Mouse (Mus musculus): ENCODE measurements around the gene Nfil3. TPM values are rescaled to one million over a fixed set of nuclear protein-coding genes. Genes with fewer than 3 reads are reported as not detected.

Gene Nfil3
- total RNA-seq, 1 experiment, result 5.8 TPM

- in situ Hi-C loops (cut with MboI; ENCODE audit: low sequenced_read_pairs in 2 of 2, unreplicated experiment in 2 of 2), result no loop called here
- no peak overlapping the region for H3K9ac ChIP-seq (ENCODE audit: insufficient read depth, low read depth, low read length, poor library complexity, severe bottlenecking)
- H3K9me3 ChIP-seq (ENCODE audit: control insufficient read depth, insufficient read depth, low read depth, low read length), result no peaks in the 10 kb centered on the region
- no peak overlapping the region for H3K4me3 ChIP-seq (ENCODE audit: insufficient read depth in 1 of 2, low read depth in 1 of 2, low read length in 2 of 2, poor library complexity in 1 of 2, severe bottlenecking in 1 of 2)
- TF ChIP-seq MAFK (IDR thresholded peaks at IDR 0.05; ENCODE audit: insufficient read depth, low read depth, low read length) (no peak), ZNF384 (IDR thresholded peaks at IDR 0.05; ENCODE audit: low read depth, low read length) (no peak), CHD2 (IDR thresholded peaks at IDR 0.05; ENCODE audit: low read depth, low read length) (no peak), HCFC1 (IDR thresholded peaks at IDR 0.05; ENCODE audit: borderline replicate concordance, insufficient read depth, low read length) (no peak), ZC3H11A (IDR thresholded peaks at IDR 0.05; ENCODE audit: borderline replicate concordance, low read depth, low read length) (no peak)
- DNase-seq (ENCODE audit: low read depth, low spot score), result peak; percentile 42
- H3K27ac ChIP-seq (ENCODE audit: insufficient read depth, low read depth, low read length, poor library complexity, severe bottlenecking), result no peak overlapping the region
- H3K4me1 ChIP-seq (ENCODE audit: control insufficient read depth in 2 of 2, insufficient read depth in 2 of 2, low read length in 2 of 2, poor library complexity in 1 of 2), result 0 out of 4 replicates have a peak, but pooled peaks cover 0 to 4% of the 10 kb centered on the region in 2 experiments
- H3K36me3 ChIP-seq (ENCODE audit: control insufficient read depth, insufficient read depth, low read length, poor library complexity, severe bottlenecking), result no peaks in the 10 kb centered on the region
Observed at GRCm38 (mm10) chr13:52949211-52949610, 31.7 kb downstream of the Nfil3 start.

DNA sequence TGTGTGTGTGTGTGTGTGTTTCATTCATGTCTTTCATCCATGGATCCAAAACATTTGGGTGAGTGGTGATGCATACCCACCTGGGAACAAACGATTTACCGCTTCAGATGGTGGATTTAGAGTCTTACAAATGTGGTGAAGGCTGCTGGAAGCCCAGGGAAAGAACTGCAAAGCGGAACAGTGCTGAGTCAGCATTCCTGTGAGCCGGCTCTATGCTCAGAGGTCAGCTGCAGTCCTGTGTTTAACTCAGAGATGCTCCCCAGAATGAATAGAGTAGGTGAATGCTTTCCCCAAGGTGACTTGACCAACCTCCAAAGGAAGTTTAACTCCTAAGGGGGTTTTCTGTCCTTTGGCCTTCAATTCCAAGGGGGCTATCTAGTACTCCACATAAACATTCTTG, 33.3 kb downstream of the Nfil3 start:
- in situ Hi-C loops (cut with MboI; ENCODE audit: low sequenced_read_pairs in 2 of 2, unreplicated experiment in 2 of 2), result no loop called here
- Histone ChIP-seq H3K4me1 (ENCODE audit: control insufficient read depth in 2 of 2, insufficient read depth in 2 of 2, low read length in 2 of 2, poor library complexity in 1 of 2) (0 out of 4 replicates have a peak, but pooled peaks cover 0 to 2% of the 10 kb centered on the region in 2 experiments), H3K36me3 (ENCODE audit: control insufficient read depth, insufficient read depth, low read length, poor library complexity, severe bottlenecking) (no peaks in the 10 kb centered on the region), H3K27ac (ENCODE audit: insufficient read depth, low read depth, low read length, poor library complexity, severe bottlenecking) (no peak overlapping the region), H3K4me3 (ENCODE audit: insufficient read depth in 1 of 2, low read depth in 1 of 2, low read length in 2 of 2, poor library complexity in 1 of 2, severe bottlenecking in 1 of 2) (no peak overlapping the region), H3K9me3 (ENCODE audit: control insufficient read depth, insufficient read depth, low read depth, low read length) (no peaks in the 10 kb centered on the region), H3K9ac (ENCODE audit: insufficient read depth, low read depth, low read length, poor library complexity, severe bottlenecking) (no peak overlapping the region)
- no peak for DNase-seq (ENCODE audit: low read depth, low spot score)
- TF ChIP-seq HCFC1 (IDR thresholded peaks at IDR 0.05; ENCODE audit: borderline replicate concordance, insufficient read depth, low read length), result no peak
- no peak for TF ChIP-seq ZNF384 (IDR thresholded peaks at IDR 0.05; ENCODE audit: low read depth, low read length)
- no peak for TF ChIP-seq CHD2 (IDR thresholded peaks at IDR 0.05; ENCODE audit: low read depth, low read length)
- peak; percentile 99 for TF ChIP-seq MAFK (IDR thresholded peaks at IDR 0.05; ENCODE audit: insufficient read depth, low read depth, low read length)
- TF ChIP-seq ZC3H11A (IDR thresholded peaks at IDR 0.05; ENCODE audit: borderline replicate concordance, low read depth, low read length), result no peak

GRCm38 (mm10) chr13:52945769-52946168, 35.1 kb downstream of the Nfil3 start:
- in situ Hi-C loops (cut with MboI; ENCODE audit: low sequenced_read_pairs in 2 of 2, unreplicated experiment in 2 of 2), result no loop called here
- H3K27ac ChIP-seq (ENCODE audit: insufficient read depth, low read depth, low read length, poor library complexity, severe bottlenecking), result no peak overlapping the region
- no peak for TF ChIP-seq HCFC1 (IDR thresholded peaks at IDR 0.05; ENCODE audit: borderline replicate concordance, insufficient read depth, low read length)
- TF ChIP-seq MAFK (IDR thresholded peaks at IDR 0.05; ENCODE audit: insufficient read depth, low read depth, low read length), result no peak
- no peak for TF ChIP-seq CHD2 (IDR thresholded peaks at IDR 0.05; ENCODE audit: low read depth, low read length)
- no peak for TF ChIP-seq ZNF384 (IDR thresholded peaks at IDR 0.05; ENCODE audit: low read depth, low read length)
- no peak for TF ChIP-seq ZC3H11A (IDR thresholded peaks at IDR 0.05; ENCODE audit: borderline replicate concordance, low read depth, low read length)
- no peak overlapping the region for H3K4me3 ChIP-seq (ENCODE audit: insufficient read depth in 1 of 2, low read depth in 1 of 2, low read length in 2 of 2, poor library complexity in 1 of 2, severe bottlenecking in 1 of 2)
- DNase-seq (ENCODE audit: low read depth, low spot score), result no peak
- H3K9ac ChIP-seq (ENCODE audit: insufficient read depth, low read depth, low read length, poor library complexity, severe bottlenecking), result no peak overlapping the region
- H3K36me3 ChIP-seq (ENCODE audit: control insufficient read depth, insufficient read depth, low read length, poor library complexity, severe bottlenecking), result no peaks in the 10 kb centered on the region
- H3K4me1 ChIP-seq (ENCODE audit: control insufficient read depth in 2 of 2, insufficient read depth in 2 of 2, low read length in 2 of 2, poor library complexity in 1 of 2), result peaks cover 1 to 3% of the 10 kb centered on the region in 2 experiments; a peak in 1 of 4 replicates
- H3K9me3 ChIP-seq (ENCODE audit: control insufficient read depth, insufficient read depth, low read depth, low read length), result no peaks in the 10 kb centered on the region

- Histone ChIP-seq H3K9ac (ENCODE audit: insufficient read depth, low read depth, low read length, poor library complexity, severe bottlenecking) (no peak overlapping the region), H3K27ac (ENCODE audit: insufficient read depth, low read depth, low read length, poor library complexity, severe bottlenecking) (no peak overlapping the region), H3K4me3 (ENCODE audit: insufficient read depth in 1 of 2, low read depth in 1 of 2, low read length in 2 of 2, poor library complexity in 1 of 2, severe bottlenecking in 1 of 2) (no peak overlapping the region), H3K4me1 (ENCODE audit: control insufficient read depth in 2 of 2, insufficient read depth in 2 of 2, low read length in 2 of 2, poor library complexity in 1 of 2) (peaks cover 2 to 3% of the 10 kb centered on the region in 2 experiments; a peak in 1 of 4 replicates), H3K9me3 (ENCODE audit: control insufficient read depth, insufficient read depth, low read depth, low read length) (no peaks in the 10 kb centered on the region), H3K36me3 (ENCODE audit: control insufficient read depth, insufficient read depth, low read length, poor library complexity, severe bottlenecking) (no peaks in the 10 kb centered on the region)
- TF ChIP-seq MAFK (IDR thresholded peaks at IDR 0.05; ENCODE audit: insufficient read depth, low read depth, low read length) (no peak), CHD2 (IDR thresholded peaks at IDR 0.05; ENCODE audit: low read depth, low read length) (no peak), ZNF384 (IDR thresholded peaks at IDR 0.05; ENCODE audit: low read depth, low read length) (no peak), HCFC1 (IDR thresholded peaks at IDR 0.05; ENCODE audit: borderline replicate concordance, insufficient read depth, low read length) (no peak), ZC3H11A (IDR thresholded peaks at IDR 0.05; ENCODE audit: borderline replicate concordance, low read depth, low read length) (no peak)
- DNase-seq (ENCODE audit: low read depth, low spot score), result no peak
- in situ Hi-C loops (cut with MboI; ENCODE audit: low sequenced_read_pairs in 2 of 2, unreplicated experiment in 2 of 2), result no loop called here
Observed at GRCm38 (mm10) chr13:52944116-52944515, 36.8 kb downstream of the Nfil3 start.

Measured in ES-E14 (cell line).